Mouse (Mus musculus) lung, postnatal 0 days (tissue): Measurements from ENCODE around the gene Dock9.

Experiments
- CTCF ChIP-seq: IDR thresholded peaks from 2 replicates; pipeline ENCODE4 v1.5.1; 2016; ENCODE audit warnings: antibody characterized with exemption, mild to moderate bottlenecking
- EP300 ChIP-seq: IDR thresholded peaks from 2 replicates; pipeline ENCODE4 v1.6.1; 2016; ENCODE audit warnings: antibody characterized with exemption, mild to moderate bottlenecking, control low read depth

- no peak for TF ChIP-seq EP300
- TF ChIP-seq CTCF = no peak
These were observed 299.8 kb downstream of the Dock9 start for GRCm38 (mm10) chr14:121497800-121498199.
